Mouse (Mus musculus) CH12.LX (cell line): Measurements from ENCODE around the gene March10.

Experiments
- CTCF ChIP-seq, 2 experiments: IDR thresholded peaks in 1 of 2; conservative IDR thresholded peaks in 1 of 2; 2 replicates each; pipeline ENCODE4 v1.5.1; 2011 to 2012; ENCODE audit warnings: low read depth in 2 of 2, low read length in 2 of 2, improper control_type of control experiment in 1 of 2, inconsistent platforms in 1 of 2, mild to moderate bottlenecking in 1 of 2, moderate library complexity in 1 of 2
- E2F4 ChIP-seq: IDR thresholded peaks from 2 replicates; pipeline ENCODE4 v1.6.1; 2011; ENCODE audit warnings: low read depth, low read length, improper control_type of control experiment; ENCODE audit not compliant: insufficient replicate concordance
- ELF1 ChIP-seq: IDR thresholded peaks from 2 replicates; pipeline ENCODE4 v1.6.1; 2014; ENCODE audit warnings: low read depth, mild to moderate bottlenecking, inconsistent platforms, low read length, improper control_type of control experiment
- EP300 ChIP-seq: IDR thresholded peaks from 2 replicates; pipeline ENCODE4 v1.6.1; 2011; ENCODE audit warnings: low read length, improper control_type of control experiment
- GABPA ChIP-seq: IDR thresholded peaks from 2 replicates; pipeline ENCODE4 v1.6.1; 2012; ENCODE audit warnings: low read depth, low read length, improper control_type of control experiment, inconsistent platforms; ENCODE audit not compliant: insufficient replicate concordance
- MAFK ChIP-seq: IDR thresholded peaks from 2 replicates; pipeline ENCODE4 v1.6.1; 2011; ENCODE audit warnings: low read length, improper control_type of control experiment; ENCODE audit not compliant: insufficient replicate concordance
- PAX5 ChIP-seq: IDR thresholded peaks from 2 replicates; pipeline ENCODE4 v1.6.1; 2012; ENCODE audit warnings: low read length, inconsistent platforms, mixed read lengths
- POLR2A ChIP-seq: IDR thresholded peaks from 2 replicates; pipeline ENCODE4 v1.6.1; 2011; ENCODE audit warnings: low read depth, mild to moderate bottlenecking, improper control_type of control experiment, low read length
- POLR2AphosphoS2 ChIP-seq: IDR thresholded peaks from 2 replicates; pipeline ENCODE4 v1.6.1; 2011; ENCODE audit warnings: low read depth, low read length, improper control_type of control experiment
- SMC3 ChIP-seq: IDR thresholded peaks from 2 replicates; pipeline ENCODE4 v1.6.1; 2011; ENCODE audit warnings: low read depth, low read length, improper control_type of control experiment
- TBP ChIP-seq: conservative IDR thresholded peaks from 2 replicates; pipeline ENCODE4 v1.6.1; 2011; ENCODE audit warnings: low read depth, low read length, improper control_type of control experiment
- USF1 ChIP-seq: IDR thresholded peaks from 2 replicates; pipeline ENCODE4 v1.6.1; 2014; ENCODE audit warnings: low read depth, mild to moderate bottlenecking, inconsistent platforms, low read length, improper control_type of control experiment
- ZC3H11A ChIP-seq: IDR thresholded peaks from 2 replicates; pipeline ENCODE4 v1.6.1; 2012; ENCODE audit warnings: low read depth, mild to moderate bottlenecking, inconsistent platforms, low read length, improper control_type of control experiment
- ZMIZ1 ChIP-seq: IDR thresholded peaks from 2 replicates; pipeline ENCODE4 v1.6.1; 2012; ENCODE audit warnings: low read depth, mild to moderate bottlenecking, inconsistent platforms, low read length, improper control_type of control experiment

GRCm38 (mm10) chr11:105373881-105374280 lies 82.7 kb downstream of the March10 start:
- TF ChIP-seq SMC3, result no peak
- no peak for TF ChIP-seq TBP
- no peak for TF ChIP-seq EP300
- no peak for TF ChIP-seq E2F4
- TF ChIP-seq CTCF (conservative IDR thresholded peaks at IDR 0.05 in 1 of 2, IDR thresholded peaks at IDR 0.05 in 1 of 2; ENCODE audit: low read depth in 2 of 2, low read length in 2 of 2), result no peak
- no peak for TF ChIP-seq POLR2A
- TF ChIP-seq ELF1, result no peak
- TF ChIP-seq GABPA, result no peak
- no peak for TF ChIP-seq MAFK
- TF ChIP-seq PAX5, result no peak
- TF ChIP-seq ZC3H11A, result no peak
- TF ChIP-seq USF1, result no peak
- TF ChIP-seq POLR2AphosphoS2, result no peak
- TF ChIP-seq ZMIZ1, result no peak
